Mouse (Mus musculus): ENCODE results near the gene Qtrt2. TPM values are rescaled to one million over a fixed set of nuclear protein-coding genes. Genes with fewer than 3 reads are reported as not detected.

The Qtrt2 gene
- polyA plus RNA-seq, 1 experiment from 2014 or later = 36.4 TPM

DNA sequence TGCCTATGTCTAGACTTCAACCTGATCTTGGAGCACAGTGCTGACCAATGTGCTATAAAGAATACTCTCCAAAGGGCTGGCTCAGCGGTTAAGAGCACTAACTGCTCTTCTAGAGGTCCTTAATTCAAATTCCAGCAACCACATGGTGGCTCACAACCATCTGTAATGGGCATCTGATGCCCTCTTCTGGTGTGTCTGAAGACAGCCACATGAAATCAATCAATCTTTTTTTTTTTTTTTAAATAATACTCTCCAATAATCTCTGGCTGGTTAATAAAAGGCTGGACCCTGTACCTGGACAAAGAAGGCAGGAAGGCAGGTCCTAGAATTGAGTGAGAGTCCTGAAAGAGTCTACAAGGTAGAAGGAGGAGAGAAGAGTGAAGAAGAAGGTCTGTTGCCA, 76.8 kb downstream of the Qtrt2 start:
- Histone ChIP-seq H3K9me3 (ENCODE audit: control insufficient read depth, low read depth, low read length) (no peaks in the 10 kb centered on the region), H3K27ac (ENCODE audit: low read length) (no peak overlapping the region), H3K4me3 (ENCODE audit: low read depth, low read length) (no peak overlapping the region), H3K27me3 (ENCODE audit: control insufficient read depth, insufficient read depth, low read length) (no peaks in the 10 kb centered on the region), H3K9ac (replicated peaks; ENCODE audit: low read depth, low read length) (no peak overlapping the region), H3K4me2 (replicated peaks; ENCODE audit: low read depth, low read length) (no peak overlapping the region), H3K4me1 (ENCODE audit: control insufficient read depth, insufficient read depth, low read length) (no peaks in the 10 kb centered on the region), H3K36me3 (ENCODE audit: control insufficient read depth, insufficient read depth, low read length) (no peaks in the 10 kb centered on the region)
- no peak for ATAC-seq (ENCODE audit: insufficient number of reproducible peaks, insufficient read depth, low FRiP score, low read depth)
- WGBS = 63% methylated on average over 1 of the region's 1 CpGs

DNA sequence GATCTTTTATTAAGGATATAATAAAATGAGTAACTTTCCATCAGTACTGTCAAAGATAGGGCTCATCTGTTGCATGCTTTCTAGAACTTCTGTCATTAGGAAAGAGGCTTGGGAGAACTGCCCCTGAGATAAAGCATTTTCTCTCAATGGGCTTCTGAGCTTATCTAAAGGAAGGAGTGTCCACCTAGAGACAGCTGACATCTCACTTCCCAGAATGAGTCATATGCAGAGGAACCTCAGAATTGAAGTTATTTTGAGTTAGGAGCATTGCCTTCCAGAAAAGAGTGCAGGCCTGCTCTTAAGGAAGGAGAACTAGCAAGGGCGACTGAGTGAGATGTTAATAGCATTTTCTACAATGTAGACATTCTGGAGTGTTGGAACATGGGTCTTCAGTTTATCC, 85.4 kb downstream of the Qtrt2 start:
- Histone ChIP-seq H3K27ac (ENCODE audit: low read length) (no peak overlapping the region), H3K4me2 (replicated peaks; ENCODE audit: low read depth, low read length) (no peak overlapping the region), H3K9me3 (ENCODE audit: control insufficient read depth, low read depth, low read length) (no peaks in the 10 kb centered on the region), H3K4me1 (ENCODE audit: control insufficient read depth, insufficient read depth, low read length) (no peaks in the 10 kb centered on the region), H3K9ac (replicated peaks; ENCODE audit: low read depth, low read length) (no peak overlapping the region), H3K27me3 (ENCODE audit: control insufficient read depth, insufficient read depth, low read length) (no peaks in the 10 kb centered on the region), H3K4me3 (ENCODE audit: low read depth, low read length) (no peak overlapping the region), H3K36me3 (ENCODE audit: control insufficient read depth, insufficient read depth, low read length) (no peaks in the 10 kb centered on the region)
- WGBS = 85% methylated on average over 1 of the region's 1 CpGs
- no peak for ATAC-seq (ENCODE audit: insufficient number of reproducible peaks, insufficient read depth, low FRiP score, low read depth)

DNA sequence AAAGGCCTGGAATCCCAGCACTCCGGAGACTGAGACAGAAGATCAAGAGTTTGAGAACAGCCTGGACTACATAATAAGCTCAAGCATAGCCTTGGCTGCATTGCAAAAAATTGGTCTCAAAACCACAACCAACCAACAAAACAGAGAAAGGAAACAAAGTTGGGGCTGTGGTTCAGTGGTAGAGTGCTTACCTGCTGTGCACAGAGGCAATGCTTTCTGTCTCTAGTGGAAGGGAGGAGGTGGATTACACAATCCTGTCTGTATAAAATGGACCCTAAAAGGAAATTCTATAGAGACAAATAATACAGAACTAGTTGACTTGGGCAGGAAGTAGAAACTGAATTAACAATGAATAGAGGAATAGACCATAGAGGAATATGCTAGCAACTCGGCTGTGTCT, 94.7 kb downstream of the Qtrt2 start:
- Histone ChIP-seq H3K36me3 (ENCODE audit: control insufficient read depth, insufficient read depth, low read length) (no peaks in the 10 kb centered on the region), H3K9me3 (ENCODE audit: control insufficient read depth, low read depth, low read length) (no peaks in the 10 kb centered on the region), H3K4me2 (replicated peaks; ENCODE audit: low read depth, low read length) (no peak overlapping the region), H3K4me1 (ENCODE audit: control insufficient read depth, insufficient read depth, low read length) (no peaks in the 10 kb centered on the region), H3K9ac (replicated peaks; ENCODE audit: low read depth, low read length) (no peak overlapping the region), H3K27ac (ENCODE audit: low read length) (no peak overlapping the region), H3K4me3 (ENCODE audit: low read depth, low read length) (no peak overlapping the region), H3K27me3 (ENCODE audit: control insufficient read depth, insufficient read depth, low read length) (no peaks in the 10 kb centered on the region)
- WGBS = 89% methylated on average over 2 of the region's 2 CpGs
- no peak for ATAC-seq (ENCODE audit: insufficient number of reproducible peaks, insufficient read depth, low FRiP score, low read depth)

DNA sequence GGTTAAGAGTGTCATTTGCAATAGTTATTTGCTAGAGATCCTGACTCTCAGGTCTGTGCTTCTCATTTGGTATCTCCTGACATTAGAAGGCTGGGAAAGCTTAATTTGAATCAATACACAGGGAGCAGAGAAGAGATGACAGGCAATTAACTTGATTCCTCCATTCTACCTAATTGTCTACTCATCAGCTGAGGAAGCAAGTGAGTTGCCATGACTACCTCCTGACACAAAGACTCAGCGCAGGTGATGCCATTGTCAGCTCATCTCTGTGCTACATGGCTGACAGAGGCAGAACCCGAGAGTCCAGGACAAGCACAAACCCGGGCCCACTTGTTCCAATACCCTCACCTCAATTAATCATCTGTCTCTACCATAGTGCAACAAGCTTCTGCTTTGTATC, 99.1 kb downstream of the Qtrt2 start:
- Histone ChIP-seq H3K4me2 (replicated peaks; ENCODE audit: low read depth, low read length) (no peak overlapping the region), H3K9ac (replicated peaks; ENCODE audit: low read depth, low read length) (no peak overlapping the region), H3K4me1 (ENCODE audit: control insufficient read depth, insufficient read depth, low read length) (no peaks in the 10 kb centered on the region), H3K9me3 (ENCODE audit: control insufficient read depth, low read depth, low read length) (no peaks in the 10 kb centered on the region), H3K36me3 (ENCODE audit: control insufficient read depth, insufficient read depth, low read length) (no peaks in the 10 kb centered on the region), H3K27ac (ENCODE audit: low read length) (no peak overlapping the region), H3K27me3 (ENCODE audit: control insufficient read depth, insufficient read depth, low read length) (no peaks in the 10 kb centered on the region), H3K4me3 (ENCODE audit: low read depth, low read length) (no peak overlapping the region)
- ATAC-seq (ENCODE audit: insufficient number of reproducible peaks, insufficient read depth, low FRiP score, low read depth) = no peak
- WGBS = 81% methylated on average over 3 of the region's 3 CpGs

DNA sequence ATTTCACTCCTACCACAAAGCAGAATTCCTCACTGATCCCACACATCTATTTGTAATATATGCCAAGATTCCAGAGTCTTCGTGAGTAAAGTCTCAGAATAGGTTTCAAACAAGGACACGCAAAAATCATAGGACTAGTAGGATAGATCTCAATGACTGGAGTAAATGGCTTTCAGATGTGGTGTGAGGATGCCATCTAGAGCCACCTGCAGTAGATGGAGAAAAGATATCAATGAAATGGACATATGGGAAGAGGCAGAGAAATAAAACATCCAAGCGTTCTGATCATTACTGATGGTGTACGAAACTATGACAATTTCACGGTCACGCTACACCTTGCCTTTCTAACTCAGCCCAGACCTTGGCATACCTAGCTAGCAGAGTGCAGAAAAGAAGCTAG, 108.2 kb downstream of the Qtrt2 start:
- Histone ChIP-seq H3K27ac (ENCODE audit: low read length) (no peak overlapping the region), H3K36me3 (ENCODE audit: control insufficient read depth, insufficient read depth, low read length) (no peaks in the 10 kb centered on the region), H3K27me3 (ENCODE audit: control insufficient read depth, insufficient read depth, low read length) (no peaks in the 10 kb centered on the region), H3K9ac (replicated peaks; ENCODE audit: low read depth, low read length) (no peak overlapping the region), H3K4me1 (ENCODE audit: control insufficient read depth, insufficient read depth, low read length) (no peaks in the 10 kb centered on the region), H3K4me2 (replicated peaks; ENCODE audit: low read depth, low read length) (no peak overlapping the region), H3K9me3 (ENCODE audit: control insufficient read depth, low read depth, low read length) (no peaks in the 10 kb centered on the region), H3K4me3 (ENCODE audit: low read depth, low read length) (no peak overlapping the region)
- 93% methylated on average over 6 of the region's 6 CpGs for WGBS
- ATAC-seq (ENCODE audit: insufficient number of reproducible peaks, insufficient read depth, low FRiP score, low read depth) = no peak

DNA sequence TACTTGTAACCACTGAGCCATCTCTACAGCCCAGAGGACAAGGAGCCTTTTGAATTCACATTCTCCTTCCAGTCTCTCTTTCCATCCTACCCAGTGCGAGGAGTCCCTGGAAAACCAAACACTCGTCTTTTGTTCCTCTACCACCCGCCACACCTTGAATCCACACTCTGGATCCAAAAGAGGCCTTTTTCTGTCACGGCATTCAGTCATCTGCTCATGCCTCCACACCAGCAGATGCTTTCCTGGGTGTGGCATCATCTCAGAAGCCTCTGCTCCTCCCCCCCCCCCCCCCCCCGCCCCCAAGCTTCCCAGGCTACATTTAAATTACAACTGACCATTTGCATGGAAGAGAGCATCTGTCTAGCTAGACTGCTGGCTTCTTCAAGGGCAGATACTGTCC, 110.3 kb downstream of the Qtrt2 start:
- Histone ChIP-seq H3K27ac (ENCODE audit: low read length) (no peak overlapping the region), H3K27me3 (ENCODE audit: control insufficient read depth, insufficient read depth, low read length) (no peaks in the 10 kb centered on the region), H3K9me3 (ENCODE audit: control insufficient read depth, low read depth, low read length) (no peaks in the 10 kb centered on the region), H3K4me3 (ENCODE audit: low read depth, low read length) (no peak overlapping the region), H3K4me1 (ENCODE audit: control insufficient read depth, insufficient read depth, low read length) (no peaks in the 10 kb centered on the region), H3K9ac (replicated peaks; ENCODE audit: low read depth, low read length) (no peak overlapping the region), H3K4me2 (replicated peaks; ENCODE audit: low read depth, low read length) (no peak overlapping the region), H3K36me3 (ENCODE audit: control insufficient read depth, insufficient read depth, low read length) (no peaks in the 10 kb centered on the region)
- WGBS = 60% methylated on average over 5 of the region's 5 CpGs
- no peak for ATAC-seq (ENCODE audit: insufficient number of reproducible peaks, insufficient read depth, low FRiP score, low read depth)

DNA sequence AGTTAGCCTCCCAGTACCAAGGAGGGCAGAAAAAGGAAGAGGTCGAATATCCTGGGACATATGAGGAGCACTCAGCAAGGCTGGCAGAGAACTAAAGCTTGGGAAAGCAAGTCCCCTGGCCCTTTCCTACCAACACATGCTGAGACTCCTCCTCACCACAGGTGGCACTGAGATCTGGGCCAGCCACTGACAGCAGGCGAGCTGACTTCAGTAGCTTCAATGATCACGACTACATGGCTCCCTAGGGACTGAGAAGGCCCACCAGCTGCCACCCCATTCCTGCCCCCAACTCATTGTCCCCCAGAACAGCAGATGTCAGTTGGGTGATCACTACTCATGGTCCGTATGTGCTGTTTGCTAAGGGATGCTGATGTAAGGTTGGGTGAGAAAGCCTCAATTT, 112.0 kb downstream of the Qtrt2 start:
- ATAC-seq (ENCODE audit: insufficient number of reproducible peaks, insufficient read depth, low FRiP score, low read depth) = no peak
- Histone ChIP-seq H3K9me3 (ENCODE audit: control insufficient read depth, low read depth, low read length) (no peaks in the 10 kb centered on the region), H3K9ac (replicated peaks; ENCODE audit: low read depth, low read length) (no peak overlapping the region), H3K27me3 (ENCODE audit: control insufficient read depth, insufficient read depth, low read length) (no peaks in the 10 kb centered on the region), H3K27ac (ENCODE audit: low read length) (no peak overlapping the region), H3K4me2 (replicated peaks; ENCODE audit: low read depth, low read length) (no peak overlapping the region), H3K4me3 (ENCODE audit: low read depth, low read length) (no peak overlapping the region), H3K4me1 (ENCODE audit: control insufficient read depth, insufficient read depth, low read length) (no peaks in the 10 kb centered on the region), H3K36me3 (ENCODE audit: control insufficient read depth, insufficient read depth, low read length) (no peaks in the 10 kb centered on the region)
- WGBS = 64% methylated on average over 4 of the region's 4 CpGs

Other genes with a start within 250 kb of the Qtrt2 start
- gene Drd3, start 172.8 kb downstream of the Qtrt2 start, polyA plus RNA-seq (2014; fragmentation: Nextera tagmentation; extraction: Ambion mirVana) = not detected in 2 replicates
- 8.9 and 10.7 TPM in 2 replicates for gene Ccdc191, start 37.0 kb downstream of the Qtrt2 start, polyA plus RNA-seq (2014; fragmentation: Nextera tagmentation; extraction: Ambion mirVana)
- gene Zdhhc23, start 53.0 kb upstream of the Qtrt2 start, polyA plus RNA-seq (2014; fragmentation: Nextera tagmentation; extraction: Ambion mirVana) = 3.1 and 3.2 TPM in 2 replicates
- 7.5 and 8.5 TPM in 2 replicates for gene Gramd1c, start 136.5 kb upstream of the Qtrt2 start, polyA plus RNA-seq (2014; fragmentation: Nextera tagmentation; extraction: Ambion mirVana)
- 62.7 and 64.3 TPM in 2 replicates for gene Atp6v1a, start 212.9 kb upstream of the Qtrt2 start, polyA plus RNA-seq (2014; fragmentation: Nextera tagmentation; extraction: Ambion mirVana)
- 58.6 and 60.1 TPM in 2 replicates for gene Naa50, start 213.0 kb upstream of the Qtrt2 start, polyA plus RNA-seq (2014; fragmentation: Nextera tagmentation; extraction: Ambion mirVana)
- gene Usf3, start 246.4 kb upstream of the Qtrt2 start, polyA plus RNA-seq (2014; fragmentation: Nextera tagmentation; extraction: Ambion mirVana) = 7.0 and 7.8 TPM in 2 replicates